Mouse (Mus musculus) retina, postnatal 7 days (tissue): ENCODE results near the gene Ctu1.
A peak's percentile ranks its signal among the peaks of the same experiment; 100 is the strongest.
"Not testable (repeated sequence)": the region's sequence is repeated elsewhere in the genome, so short reads cannot be mapped to it uniquely, and the experiment has no call there.

Experiments
- DNase-seq: peaks from one replicate; pipeline ENCODE4 v3.0.0-alpha.2; 2012; ENCODE audit warnings: low read depth, low spot score

The Ctu1 gene

GRCm38 (mm10) chr7:43678517-43678916 lies 6.7 kb downstream of the Ctu1 start:
- no peak for DNase-seq

- DNase-seq = peak; percentile 35
These were observed 9.1 kb downstream of the Ctu1 start for GRCm38 (mm10) chr7:43680960-43681359.

GRCm38 (mm10) chr7:43682511-43682910 lies 10.7 kb downstream of the Ctu1 start:
- DNase-seq = not testable (repeated sequence)

GRCm38 (mm10) chr7:43685088-43685487 lies 13.3 kb downstream of the Ctu1 start:
- DNase-seq = no peak

GRCm38 (mm10) chr7:43690118-43690517 lies 18.3 kb downstream of the Ctu1 start, which contains the start of gene Klk14:
Gene Klk14, plus strand, starts transcription at chr7:43690418.
- no peak for DNase-seq

GRCm38 (mm10) chr7:43710031-43710430 lies 38.2 kb downstream of the Ctu1 start:
- DNase-seq = no peak

GRCm38 (mm10) chr7:43712267-43712666 lies 40.5 kb downstream of the Ctu1 start, which contains the start of gene Klk13:
Gene Klk13, plus strand, starts transcription at chr7:43712567.
- no peak for DNase-seq

- DNase-seq = no peak
These were observed 41.1 kb downstream of the Ctu1 start for GRCm38 (mm10) chr7:43712917-43713316.

GRCm38 (mm10) chr7:43713741-43714351 lies 42.0 kb downstream of the Ctu1 start:
- no peak for DNase-seq
